Mouse (Mus musculus) hindbrain, embryonic 12.5 days (tissue): ENCODE measurements at regions not wholly inside any gene's neighbourhood (a gene's known extent, or its start where the extent isn't known, plus 50 kb on each side); places are given as distances from the start of the nearest gene placed in this dataset.
"Not testable (repeated sequence)": the region's sequence is repeated elsewhere in the genome, so short reads cannot be mapped to it uniquely, and the experiment has no call there.

Experiments used
- ATAC-seq: fragments of 200-750 bp; cut with Nextera tagmentation; 2 replicates; pipeline ENCODE4 v1.8.0; 2017; ENCODE audit warnings: moderate TSS enrichment; ENCODE audit not compliant: low FRiP score
- H3K27ac ChIP-seq: fragments of 300-500 bp; sonication (generic); 2 replicates; pipeline ENCODE4 v1.5.1; 2016; ENCODE audit warnings: mild to moderate bottlenecking
- H3K27me3 ChIP-seq: fragments of 300-500 bp; sonication (generic); 2 replicates; pipeline ENCODE4 v1.6.1; 2016; ENCODE audit warnings: mild to moderate bottlenecking
- H3K36me3 ChIP-seq: fragments of 300-500 bp; sonication (generic); 2 replicates; pipeline ENCODE4 v1.6.1; 2016; ENCODE audit warnings: mild to moderate bottlenecking
- H3K4me1 ChIP-seq: fragments of 300-500 bp; sonication (generic); 2 replicates; pipeline ENCODE4 v1.6.1; 2016
- H3K4me2 ChIP-seq: fragments of 300-500 bp; sonication (generic); replicated peaks from 2 replicates; pipeline ENCODE4 v1.6.1; 2016; ENCODE audit warnings: mild to moderate bottlenecking
- H3K4me3 ChIP-seq: fragments of 300-500 bp; sonication (generic); 2 replicates; pipeline ENCODE4 v1.5.1; 2016; ENCODE audit warnings: mild to moderate bottlenecking
- H3K9ac ChIP-seq: fragments of 300-500 bp; sonication (generic); 2 replicates; pipeline ENCODE4 v1.6.1; 2016; ENCODE audit warnings: mild to moderate bottlenecking, moderate library complexity
- H3K9me3 ChIP-seq: fragments of 300-500 bp; sonication (generic); replicated peaks from 2 replicates; pipeline ENCODE4 v1.6.1; 2016; ENCODE audit warnings: mild to moderate bottlenecking
- WGBS: fragments of 180-500 bp; shearing (Covaris S2); methylation state at CpG from one replicate; pipeline ENCODE4 v1.1.7; 2016; 5-methylcytosine and 5-hydroxymethylcytosine counted together

DNA sequence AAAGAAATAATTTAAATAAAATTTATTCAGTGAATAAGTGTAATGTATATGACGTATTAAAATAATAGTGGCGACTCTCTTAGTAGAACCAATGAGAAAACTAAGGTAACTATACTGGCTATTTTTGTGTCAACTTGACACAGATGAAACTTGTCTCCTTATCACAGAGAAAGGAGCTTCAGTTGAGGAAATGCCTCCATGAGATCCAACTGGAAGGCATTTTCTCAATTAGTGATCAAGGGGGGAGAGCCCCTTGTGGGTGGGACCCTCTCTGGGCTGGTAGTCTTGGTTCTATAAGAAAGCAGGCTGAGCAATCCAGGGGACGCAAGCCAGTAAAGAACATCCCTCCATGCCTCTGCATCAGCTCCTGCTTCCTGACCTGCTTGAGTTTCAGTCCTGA is 73.1 kb upstream of the Rnpc3 start:
- not testable (repeated sequence) for H3K4me2 ChIP-seq, H3K4me3 ChIP-seq, H3K36me3 ChIP-seq, H3K4me1 ChIP-seq, H3K9ac ChIP-seq, ATAC-seq, H3K9me3 ChIP-seq, H3K27me3 ChIP-seq, H3K27ac ChIP-seq
- 92% methylated on average over 3 of the region's 3 CpGs for WGBS

DNA sequence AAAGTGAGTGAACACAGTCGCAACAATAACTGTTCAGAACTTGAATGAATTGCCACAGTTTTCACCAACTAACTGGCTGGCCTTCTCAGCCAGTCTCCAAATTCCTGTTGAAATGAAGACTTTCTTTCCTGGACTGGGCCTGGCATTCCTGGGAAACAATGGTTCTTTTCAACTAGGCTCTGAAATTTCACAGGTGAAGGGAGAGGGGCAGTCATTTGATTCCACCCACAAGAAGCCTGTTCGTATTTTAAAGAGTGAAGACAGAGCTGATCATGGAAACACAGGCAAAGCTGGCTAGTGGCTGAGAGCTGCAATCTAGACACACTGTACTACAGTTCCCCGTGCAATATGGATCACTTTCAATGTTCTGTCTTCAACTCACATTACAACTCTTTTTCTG is 69.1 kb upstream of the Rnpc3 start:
- 59% methylated on average over 3 of the region's 3 CpGs for WGBS
- Histone ChIP-seq H3K27me3 (no peaks in the 10 kb centered on the region), H3K4me3 (no peak overlapping the region), H3K4me1 (no peaks in the 10 kb centered on the region), H3K9me3 (no peaks in the 10 kb centered on the region), H3K4me2 (no peak overlapping the region), H3K9ac (no peak overlapping the region), H3K36me3 (no peaks in the 10 kb centered on the region), H3K27ac (peak overlapping the region; percentile 23; the same call in 1 of the 2 replicates)
- ATAC-seq: no peak

DNA sequence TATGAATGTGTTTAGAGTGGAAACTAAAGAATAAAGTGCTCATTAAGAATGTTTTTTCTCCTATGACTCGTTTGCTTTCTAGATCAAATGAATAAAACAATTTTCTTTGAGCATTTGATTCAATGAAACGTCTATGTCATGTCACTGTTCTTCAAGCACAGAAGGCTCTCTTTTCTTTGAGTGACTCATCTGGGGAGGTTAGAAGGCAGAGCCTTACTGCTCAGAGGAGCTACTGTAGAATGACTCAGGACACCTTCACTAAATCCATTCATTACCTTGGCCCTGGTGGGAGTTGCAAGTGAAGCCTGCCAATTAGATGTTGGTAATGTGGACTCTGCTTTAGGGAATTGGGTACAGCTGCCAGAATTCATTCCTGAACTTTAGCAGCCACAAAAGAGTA is 67.5 kb upstream of the Rnpc3 start:
- Histone ChIP-seq H3K9me3 (no peaks in the 10 kb centered on the region), H3K4me1 (no peaks in the 10 kb centered on the region), H3K4me3 (no peak overlapping the region), H3K27ac (no peak overlapping the region), H3K9ac (no peak overlapping the region), H3K36me3 (no peaks in the 10 kb centered on the region), H3K27me3 (no peaks in the 10 kb centered on the region), H3K4me2 (no peak overlapping the region)
- WGBS: 58% methylated on average over 2 of the region's 2 CpGs
- ATAC-seq: no peak

DNA sequence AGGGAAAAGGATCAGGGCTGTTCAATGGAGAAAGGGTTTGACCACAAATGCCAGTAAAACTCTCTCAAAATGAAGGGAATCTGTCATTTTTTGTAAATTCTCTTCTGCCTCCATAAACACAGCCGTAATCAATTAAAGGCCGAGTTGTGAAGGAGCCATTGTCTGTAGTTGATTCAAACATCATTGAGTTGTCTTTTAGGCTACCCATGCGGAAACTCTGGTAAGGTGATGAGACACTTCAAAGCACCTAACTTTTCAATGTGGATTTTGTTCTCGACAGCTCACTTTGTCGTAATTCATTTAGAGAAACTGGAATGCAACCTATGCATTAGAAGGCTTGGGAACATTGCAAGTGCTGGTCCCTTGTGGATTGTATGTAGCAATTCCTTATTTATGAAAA is 66.6 kb upstream of the Rnpc3 start:
- Histone ChIP-seq H3K36me3 (no peaks in the 10 kb centered on the region), H3K27me3 (no peaks in the 10 kb centered on the region), H3K27ac (no peak overlapping the region), H3K9ac (no peak overlapping the region), H3K4me1 (no peaks in the 10 kb centered on the region), H3K4me2 (no peak overlapping the region), H3K9me3 (no peaks in the 10 kb centered on the region), H3K4me3 (no peak overlapping the region)
- ATAC-seq: no peak
- WGBS: 23% methylated on average over 5 of the region's 5 CpGs
